Mouse (Mus musculus) forebrain, embryonic 10.5 days (tissue): ENCODE measurements around the gene Med20. TPM values are rescaled to one million over a fixed set of nuclear protein-coding genes. Genes with fewer than 3 reads are reported as not detected.
"Not testable (repeated sequence)": the region's sequence is repeated elsewhere in the genome, so short reads cannot be mapped to it uniquely, and the experiment has no call there.

Experiments used
- DNase-seq: peaks from one replicate; pipeline ENCODE4 v3.0.0-alpha.2; 2017; ENCODE audit warnings: low spot score; ENCODE audit errors: extremely low spot score
- H3K27ac ChIP-seq: fragments of 300-500 bp; sonication (generic); 2 replicates; pipeline ENCODE4 v1.5.1; 2016; ENCODE audit warnings: mild to moderate bottlenecking
- H3K27me3 ChIP-seq: fragments of 300-500 bp; sonication (generic); 2 replicates; pipeline ENCODE4 v1.6.1; 2016; ENCODE audit warnings: mild to moderate bottlenecking; ENCODE audit not compliant: poor library complexity, severe bottlenecking
- H3K36me3 ChIP-seq: fragments of 300-500 bp; sonication (generic); replicated peaks from 2 replicates; pipeline ENCODE4 v1.6.1; 2016; ENCODE audit warnings: mild to moderate bottlenecking, moderate library complexity
- H3K4me1 ChIP-seq: fragments of 300-500 bp; sonication (generic); 2 replicates; pipeline ENCODE4 v1.6.1; 2016
- H3K4me3 ChIP-seq: fragments of 300-500 bp; sonication (generic); 2 replicates; pipeline ENCODE4 v1.5.1; 2016; ENCODE audit warnings: mild to moderate bottlenecking, moderate library complexity
- H3K9me3 ChIP-seq: fragments of 300-500 bp; sonication (generic); 2 replicates; pipeline ENCODE4 v1.6.1; 2016; ENCODE audit warnings: mild to moderate bottlenecking, moderate library complexity
- WGBS: fragments of 180-500 bp; shearing (Covaris S2); methylation state at CpG from one replicate; pipeline ENCODE4 v1.1.7; 2016; 5-methylcytosine and 5-hydroxymethylcytosine counted together
- polyA plus RNA-seq: library from polyadenylated mRNA; unstranded; fragments of >200 nt; fragmentation: Nextera tagmentation; extraction: Ambion mirVana; gene quantifications from 2 replicates; pipeline ENCODE4 v1.2.1, GENCODE M21; 2016

Med20 gene
- polyA plus RNA-seq, 1 experiment from 2014 or later = 43.4 TPM

GRCm38 (mm10) chr17:47642992-47643391 is 31.6 kb downstream of the Med20 start:
- 89% methylated on average over 2 of the region's 2 CpGs for WGBS
- Histone ChIP-seq H3K27me3 (no peaks in the 10 kb centered on the region), H3K9me3 (no peaks in the 10 kb centered on the region), H3K4me3 (no peak overlapping the region), H3K4me1 (peaks cover 16% of the 10 kb centered on the region), H3K27ac (no peak overlapping the region), H3K36me3 (no peaks in the 10 kb centered on the region)
- no peak for DNase-seq

- DNase-seq = peak; percentile 63
- WGBS = 47% methylated on average over 1 of the region's 1 CpGs
- H3K4me3 ChIP-seq = no peak overlapping the region
- H3K27me3 ChIP-seq = no peaks in the 10 kb centered on the region
- H3K36me3 ChIP-seq = 0 out of 2 replicates have a peak, but pooled peaks cover 4% of the 10 kb centered on the region
- no peak overlapping the region for H3K27ac ChIP-seq
- H3K4me1 ChIP-seq = peaks cover 39% of the 10 kb centered on the region
- H3K9me3 ChIP-seq = no peaks in the 10 kb centered on the region
These were observed 35.3 kb downstream of the Med20 start for GRCm38 (mm10) chr17:47646683-47647082.

GRCm38 (mm10) chr17:47648966-47649365 is 37.6 kb downstream of the Med20 start:
- Histone ChIP-seq H3K4me1 (peaks cover 51% of the 10 kb centered on the region), H3K27me3 (no peaks in the 10 kb centered on the region), H3K4me3 (no peak overlapping the region), H3K27ac (peak overlapping the region; percentile 31; the same call in 1 of the 2 replicates), H3K9me3 (no peaks in the 10 kb centered on the region), H3K36me3 (peaks cover 11% of the 10 kb centered on the region)
- 56% methylated on average over 4 of the region's 4 CpGs for WGBS
- no peak for DNase-seq

- WGBS = 80% methylated on average over 2 of the region's 2 CpGs
- H3K4me3 ChIP-seq = no peak overlapping the region
- no peak for DNase-seq
- peaks cover 51% of the 10 kb centered on the region for H3K4me1 ChIP-seq
- no peaks in the 10 kb centered on the region for H3K9me3 ChIP-seq
- no peak overlapping the region for H3K27ac ChIP-seq
- H3K36me3 ChIP-seq = peaks cover 16% of the 10 kb centered on the region
- H3K27me3 ChIP-seq = no peaks in the 10 kb centered on the region
These were observed 40.6 kb downstream of the Med20 start for GRCm38 (mm10) chr17:47651953-47652352.

- Histone ChIP-seq H3K36me3 (peaks cover 16% of the 10 kb centered on the region), H3K4me1 (peaks cover 30% of the 10 kb centered on the region)
- not testable (repeated sequence) for H3K27ac ChIP-seq, H3K9me3 ChIP-seq, H3K27me3 ChIP-seq, H3K4me3 ChIP-seq, DNase-seq
- WGBS = 87% methylated on average over 8 of the region's 8 CpGs
These were observed 43.0 kb downstream of the Med20 start for GRCm38 (mm10) chr17:47654346-47654745.

GRCm38 (mm10) chr17:47655697-47656096 is 44.3 kb downstream of the Med20 start:
- no peak for DNase-seq
- H3K4me3 ChIP-seq = no peak overlapping the region
- peaks cover 20% of the 10 kb centered on the region for H3K36me3 ChIP-seq
- peaks cover 21% of the 10 kb centered on the region for H3K4me1 ChIP-seq
- H3K27ac ChIP-seq = no peak overlapping the region
- no peaks in the 10 kb centered on the region for H3K9me3 ChIP-seq
- 86% methylated on average over 5 of the region's 5 CpGs for WGBS
- H3K27me3 ChIP-seq = no peaks in the 10 kb centered on the region

GRCm38 (mm10) chr17:47657901-47658300 is 46.5 kb downstream of the Med20 start:
- DNase-seq = no peak
- Histone ChIP-seq H3K4me3 (no peak overlapping the region), H3K4me1 (peaks cover 16% of the 10 kb centered on the region), H3K27me3 (no peaks in the 10 kb centered on the region), H3K27ac (no peak overlapping the region), H3K9me3 (no peaks in the 10 kb centered on the region), H3K36me3 (peaks cover 20% of the 10 kb centered on the region)
- WGBS = 83% methylated on average over 4 of the region's 4 CpGs

GRCm38 (mm10) chr17:47658741-47659243 is 47.4 kb downstream of the Med20 start:
- no peaks in the 10 kb centered on the region for H3K27me3 ChIP-seq
- H3K4me1 ChIP-seq = peaks cover 25% of the 10 kb centered on the region
- H3K36me3 ChIP-seq = peaks cover 14% of the 10 kb centered on the region
- WGBS = 88% methylated on average over 3 of the region's 3 CpGs
- H3K27ac ChIP-seq = no peak overlapping the region
- H3K9me3 ChIP-seq = no peaks in the 10 kb centered on the region
- H3K4me3 ChIP-seq = no peak overlapping the region
- no peak for DNase-seq

- H3K27me3 ChIP-seq = 0 out of 2 replicates have a peak, but pooled peaks cover 5% of the 10 kb centered on the region
- H3K9me3 ChIP-seq = no peaks in the 10 kb centered on the region
- DNase-seq = peak; percentile 63
- 33% methylated on average over 9 of the region's 9 CpGs for WGBS
- H3K4me3 ChIP-seq = no peak overlapping the region
- peaks cover 8% of the 10 kb centered on the region; the same call in 1 of the 2 replicates for H3K36me3 ChIP-seq
- H3K4me1 ChIP-seq = peaks cover 41% of the 10 kb centered on the region
- peak overlapping the region; percentile 72 for H3K27ac ChIP-seq
These were observed 51.8 kb downstream of the Med20 start for GRCm38 (mm10) chr17:47663009-47663713.

GRCm38 (mm10) chr17:47664474-47664873 is 53.1 kb downstream of the Med20 start:
- Histone ChIP-seq H3K9me3 (no peaks in the 10 kb centered on the region), H3K27ac (no peak overlapping the region), H3K4me3 (no peak overlapping the region), H3K36me3 (peaks cover 6% of the 10 kb centered on the region; the same call in 1 of the 2 replicates), H3K27me3 (peaks cover 5% of the 10 kb centered on the region; the same call in 1 of the 2 replicates), H3K4me1 (peaks cover 48% of the 10 kb centered on the region)
- WGBS = 94% methylated on average over 7 of the region's 7 CpGs
- no peak for DNase-seq

DNA sequence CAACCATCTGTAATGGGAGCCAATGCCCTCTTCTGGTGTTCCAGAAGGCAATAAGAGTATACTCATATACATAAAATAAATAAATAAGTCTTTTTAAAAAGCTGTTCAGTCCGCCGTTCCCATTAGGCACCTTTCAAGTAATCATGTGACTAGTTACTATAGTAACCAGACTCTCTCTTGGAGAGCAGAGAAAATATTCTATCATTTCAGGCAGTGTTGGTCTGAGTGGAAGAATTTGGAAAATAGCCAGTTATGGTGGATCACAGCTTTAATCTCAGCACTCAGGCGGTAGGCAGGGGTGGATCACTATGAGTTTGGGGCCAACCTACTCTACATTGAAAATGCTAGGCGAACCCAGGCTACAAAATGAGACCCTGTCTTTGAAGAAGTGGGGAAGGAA is 57.8 kb downstream of the Med20 start:
- Histone ChIP-seq H3K4me1 (peaks cover 45% of the 10 kb centered on the region), H3K36me3 (peaks cover 7% of the 10 kb centered on the region), H3K4me3 (no peak overlapping the region), H3K9me3 (no peaks in the 10 kb centered on the region), H3K27ac (no peak overlapping the region), H3K27me3 (peaks cover 51% of the 10 kb centered on the region)
- no peak for DNase-seq
- 89% methylated on average over 4 of the region's 4 CpGs for WGBS

- H3K9me3 ChIP-seq = no peaks in the 10 kb centered on the region
- peaks cover 20% of the 10 kb centered on the region for H3K36me3 ChIP-seq
- peaks cover 42% of the 10 kb centered on the region for H3K4me1 ChIP-seq
- H3K27ac ChIP-seq = peak overlapping the region; percentile 69
- H3K27me3 ChIP-seq = peaks cover 49% of the 10 kb centered on the region
- WGBS = 9% methylated on average over 14 of the region's 14 CpGs
- H3K4me3 ChIP-seq = peak overlapping the region; percentile 59
- DNase-seq = no peak
These were observed 60.6 kb downstream of the Med20 start for GRCm38 (mm10) chr17:47671988-47672310.

GRCm38 (mm10) chr17:47672311-47673111 is 61.1 kb downstream of the Med20 start:
- 4% methylated on average over 59 of the region's 68 CpGs for WGBS
- peak; percentile 49 for DNase-seq
- H3K9me3 ChIP-seq = no peaks in the 10 kb centered on the region
- peaks cover 49% of the 10 kb centered on the region for H3K27me3 ChIP-seq
- H3K4me1 ChIP-seq = peaks cover 42% of the 10 kb centered on the region
- H3K36me3 ChIP-seq = peaks cover 23% of the 10 kb centered on the region
- peak overlapping the region; percentile 69 for H3K27ac ChIP-seq
- peak overlapping the region; percentile 59 for H3K4me3 ChIP-seq
